Mouse (Mus musculus) stomach, embryonic 14.5 days (tissue): ENCODE data around the gene Eml4. TPM values are rescaled to one million over a fixed set of nuclear protein-coding genes. Genes with fewer than 3 reads are reported as not detected.

Experiments
- ATAC-seq: fragments of 200-750 bp; cut with Nextera tagmentation; 2 replicates; pipeline ENCODE4 v1.8.0; 2017; ENCODE audit warnings: low read depth, moderate TSS enrichment; ENCODE audit not compliant: insufficient number of reproducible peaks, insufficient read depth, low FRiP score
- H3K27ac ChIP-seq: fragments of 300-500 bp; sonication (generic); 2 replicates; pipeline ENCODE4 v1.5.1; 2014; ENCODE audit warnings: mild to moderate bottlenecking, low read length, moderate library complexity, mixed read lengths
- H3K27me3 ChIP-seq: fragments of 300-500 bp; sonication (generic); 2 replicates; pipeline ENCODE4 v1.6.1; 2014; ENCODE audit warnings: low read length, control low read depth, mixed read lengths; ENCODE audit not compliant: control insufficient read depth, insufficient read depth
- H3K36me3 ChIP-seq: fragments of 300-500 bp; sonication (generic); 2 replicates; pipeline ENCODE4 v1.6.1; 2014; ENCODE audit warnings: mild to moderate bottlenecking, control low read depth, low read length, moderate library complexity, mixed read lengths; ENCODE audit not compliant: control insufficient read depth, insufficient read depth
- H3K4me1 ChIP-seq: fragments of 300-500 bp; sonication (generic); 2 replicates; pipeline ENCODE4 v1.6.1; 2014; ENCODE audit warnings: low read length, control low read depth, mixed read lengths; ENCODE audit not compliant: control insufficient read depth, insufficient read depth
- H3K4me2 ChIP-seq: fragments of 300-500 bp; sonication (generic); replicated peaks from 2 replicates; pipeline ENCODE4 v1.6.1; 2014; ENCODE audit warnings: low read depth, low read length, control low read depth
- H3K4me3 ChIP-seq: fragments of 300-500 bp; sonication (generic); 2 replicates; pipeline ENCODE4 v1.5.1; 2014; ENCODE audit warnings: low read depth, low read length, control low read depth
- H3K9ac ChIP-seq: fragments of 300-500 bp; sonication (generic); replicated peaks from 2 replicates; pipeline ENCODE4 v1.6.1; 2014; ENCODE audit warnings: low read depth, mild to moderate bottlenecking, control low read depth, low read length, moderate library complexity, mixed read lengths
- H3K9me3 ChIP-seq: fragments of 300-500 bp; sonication (generic); 2 replicates; pipeline ENCODE4 v1.6.1; 2016; ENCODE audit warnings: low read depth, low read length, control low read depth; ENCODE audit not compliant: control insufficient read depth
- WGBS: fragments of 180-500 bp; shearing (Covaris S2); extraction: QIAGEN DNeasy Blood & Tissue Kit; methylation state at CpG from one replicate; pipeline ENCODE4 v1.1.7; 2014; 5-methylcytosine and 5-hydroxymethylcytosine counted together
- polyA plus RNA-seq: library from polyadenylated mRNA; unstranded; fragments of >200 nt; fragmentation: Nextera tagmentation; extraction: Ambion mirVana; gene quantifications from 2 replicates; pipeline ENCODE4 v1.2.1, GENCODE M21; 2014

Gene Eml4
- polyA plus RNA-seq, 1 experiment from 2014 or later = 41.9 TPM

- Histone ChIP-seq H3K4me3 (no peak overlapping the region), H3K4me2 (peak overlapping the region; percentile 32), H3K36me3 (no peaks in the 10 kb centered on the region), H3K4me1 (peaks cover 26% of the 10 kb centered on the region), H3K9me3 (no peaks in the 10 kb centered on the region), H3K27ac (peak overlapping the region; percentile 71; the same call in 1 of the 2 replicates), H3K9ac (no peak overlapping the region), H3K27me3 (no peaks in the 10 kb centered on the region)
- peak; percentile 55 for ATAC-seq
- WGBS = 4% methylated on average over 15 of the region's 15 CpGs
Measured at GRCm38 (mm10) chr17:83312244-83312918, 38.4 kb upstream of the Eml4 start.

DNA sequence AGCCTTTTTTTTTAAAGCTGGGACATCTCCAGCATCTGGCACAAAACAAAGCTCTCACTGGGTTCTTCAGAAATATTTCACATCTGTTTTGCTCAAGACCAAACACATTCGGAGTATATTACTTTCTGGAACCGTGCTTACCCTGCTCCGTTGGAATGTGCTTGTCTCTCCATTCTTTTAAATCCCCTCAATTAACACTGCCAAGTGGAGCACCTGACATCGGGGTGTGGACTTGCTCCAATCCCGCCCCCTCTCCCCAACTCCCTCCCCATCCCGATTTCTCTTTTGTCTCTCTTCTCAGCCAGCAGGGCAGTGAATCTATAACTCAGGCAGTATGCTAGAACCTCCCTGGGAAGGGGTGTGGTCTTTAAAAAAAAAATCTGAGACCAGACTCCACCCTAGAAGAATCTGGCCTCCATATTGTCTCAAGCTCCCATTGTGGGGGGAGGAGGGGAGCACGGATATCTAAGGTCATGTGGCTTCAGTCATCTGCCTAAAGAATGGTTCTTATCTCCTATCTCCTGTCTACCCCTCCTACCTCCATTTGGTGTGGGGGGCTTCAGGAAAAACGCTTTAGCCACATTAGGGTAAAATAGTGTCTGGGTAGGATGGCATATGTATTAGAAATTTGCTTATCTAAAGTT is 37.6 kb upstream of the Eml4 start:
- Histone ChIP-seq H3K9me3 (no peaks in the 10 kb centered on the region), H3K36me3 (no peaks in the 10 kb centered on the region)
- no peak for ATAC-seq

DNA sequence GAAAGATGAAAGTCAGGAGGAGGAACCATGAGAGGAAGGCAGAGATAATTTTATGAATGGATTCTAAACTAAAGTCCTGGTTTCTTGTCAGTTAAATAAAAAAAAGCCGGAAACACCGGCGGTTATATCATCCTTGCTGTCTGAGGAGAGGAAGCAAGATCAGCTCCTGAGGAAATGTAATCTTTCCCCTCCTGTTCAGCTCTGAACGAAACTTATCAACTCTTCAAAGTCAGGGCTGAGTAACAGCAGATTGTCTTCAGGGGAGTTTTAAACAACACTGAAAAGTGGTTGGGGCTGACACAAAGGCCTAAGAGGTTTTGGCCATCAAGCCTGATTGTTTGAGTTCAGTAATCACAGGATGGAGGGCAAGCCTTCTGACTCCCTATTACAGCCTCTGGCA is 35.3 kb upstream of the Eml4 start:
- Histone ChIP-seq H3K9me3 (no peaks in the 10 kb centered on the region), H3K36me3 (no peaks in the 10 kb centered on the region), H3K9ac (no peak overlapping the region), H3K4me3 (no peak overlapping the region), H3K27me3 (no peaks in the 10 kb centered on the region), H3K27ac (no peak overlapping the region), H3K4me1 (peaks cover 18% of the 10 kb centered on the region), H3K4me2 (no peak overlapping the region)
- 27% methylated on average over 4 of the region's 4 CpGs for WGBS
- ATAC-seq = no peak

More for the DNA sequence above, 37.6 kb upstream of the Eml4 start:
- Histone ChIP-seq H3K4me2 (peak overlapping the region; percentile 32; the same call in 1 of the 2 replicates), H3K4me1 (peaks cover 26% of the 10 kb centered on the region), H3K27me3 (no peaks in the 10 kb centered on the region), H3K4me3 (no peak overlapping the region), H3K9ac (no peak overlapping the region), H3K27ac (no peak overlapping the region)
- 24% methylated on average over 8 of the region's 8 CpGs for WGBS

- peak; percentile 75 for ATAC-seq
- WGBS = 10% methylated on average over 25 of the region's 25 CpGs
Measured at GRCm38 (mm10) chr17:83322621-83323335, 28.0 kb upstream of the Eml4 start.

DNA sequence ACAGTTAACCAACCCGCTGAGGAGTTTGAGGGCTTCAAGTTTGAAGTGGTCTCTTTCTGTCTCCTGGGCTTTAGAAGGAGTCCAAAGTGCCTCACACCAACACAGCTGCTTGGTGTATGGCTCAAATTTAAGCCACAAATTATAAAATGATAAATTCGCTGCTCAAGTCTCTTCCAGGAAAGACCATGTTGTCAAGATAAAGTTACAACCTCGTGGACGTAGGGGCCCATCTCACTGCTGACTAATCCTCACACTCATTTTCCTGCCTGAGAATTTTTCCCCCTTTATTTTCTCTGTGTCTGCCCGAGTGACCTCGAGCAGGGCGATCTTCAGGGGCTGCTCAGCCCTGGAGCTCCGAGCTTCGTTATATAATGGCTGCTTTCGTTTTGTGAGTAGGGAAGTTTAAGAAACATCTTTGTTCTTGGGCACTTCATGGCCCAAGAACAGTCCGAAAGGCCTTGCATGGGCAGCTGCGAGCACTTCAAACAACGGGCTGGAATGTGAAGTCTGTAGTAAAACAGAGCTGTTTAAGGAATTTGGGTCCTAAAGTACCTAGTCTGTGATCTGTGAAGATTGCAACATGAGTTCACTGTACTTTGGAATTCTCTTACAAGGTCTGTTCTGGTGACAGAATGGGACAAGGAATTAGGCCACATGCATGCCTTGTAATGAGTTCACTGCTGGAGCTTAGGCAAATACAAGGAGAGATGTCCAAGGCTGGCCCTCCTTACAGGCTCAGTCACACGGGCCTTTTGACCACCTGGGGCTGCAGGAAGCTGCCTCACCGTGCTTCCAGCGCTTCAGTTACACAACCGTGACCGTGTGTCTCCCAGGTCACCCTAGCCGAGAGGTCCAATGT is 27.1 kb upstream of the Eml4 start:
- WGBS = 38% methylated on average over 19 of the region's 19 CpGs
- Histone ChIP-seq H3K9me3 (no peaks in the 10 kb centered on the region), H3K36me3 (no peaks in the 10 kb centered on the region), H3K4me3 (no peak overlapping the region), H3K4me2 (peak overlapping the region; percentile 45; the same call in 1 of the 2 replicates), H3K27me3 (no peaks in the 10 kb centered on the region), H3K27ac (peak overlapping the region; percentile 76; the same call in 1 of the 2 replicates), H3K9ac (no peak overlapping the region), H3K4me1 (peaks cover 19% of the 10 kb centered on the region)
- ATAC-seq = no peak

More at GRCm38 (mm10) chr17:83322621-83323335, 28.0 kb upstream of the Eml4 start:
- Histone ChIP-seq H3K4me2 (peak overlapping the region; percentile 45), H3K9me3 (no peaks in the 10 kb centered on the region), H3K4me3 (peak overlapping the region; percentile 13; the same call in 1 of the 2 replicates), H3K4me1 (peaks cover 19% of the 10 kb centered on the region), H3K27me3 (no peaks in the 10 kb centered on the region), H3K27ac (peak overlapping the region; percentile 76), H3K36me3 (no peaks in the 10 kb centered on the region), H3K9ac (no peak overlapping the region; the same call in 1 of the 2 replicates)

- Histone ChIP-seq H3K4me1 (peaks cover 23% of the 10 kb centered on the region), H3K36me3 (no peaks in the 10 kb centered on the region), H3K27ac (peak overlapping the region; percentile 15; the same call in 1 of the 2 replicates), H3K9ac (no peak overlapping the region), H3K27me3 (no peaks in the 10 kb centered on the region), H3K4me3 (no peak overlapping the region), H3K4me2 (no peak overlapping the region), H3K9me3 (no peaks in the 10 kb centered on the region)
- 87% methylated on average over 11 of the region's 11 CpGs for WGBS
- ATAC-seq = no peak
Measured at GRCm38 (mm10) chr17:83324269-83324616, 26.5 kb upstream of the Eml4 start.

DNA sequence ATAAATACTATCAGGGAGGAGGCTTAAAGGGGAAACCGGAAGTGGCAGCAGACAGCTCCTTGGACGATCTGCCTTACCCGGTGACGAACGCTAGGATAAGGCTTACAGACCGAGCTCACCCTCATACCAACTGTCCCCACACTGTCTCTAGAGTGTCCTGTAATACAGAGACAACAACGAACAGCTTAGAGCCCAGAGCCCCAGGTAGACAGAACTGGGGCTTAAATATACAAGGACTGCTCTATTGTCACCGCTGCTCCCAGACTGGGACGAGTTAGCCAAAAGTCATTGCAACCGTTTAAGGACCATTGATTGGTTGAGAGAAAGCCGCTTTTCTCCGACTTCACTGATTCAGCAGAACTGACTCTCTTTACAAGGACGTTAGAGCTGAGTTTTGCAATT is 15.5 kb upstream of the Eml4 start:
- H3K4me3 ChIP-seq = no peak overlapping the region
- ATAC-seq = no peak
- H3K27me3 ChIP-seq = no peaks in the 10 kb centered on the region
- H3K4me1 ChIP-seq = no peaks in the 10 kb centered on the region
- 49% methylated on average over 13 of the region's 13 CpGs for WGBS
- H3K27ac ChIP-seq = no peak overlapping the region
- H3K36me3 ChIP-seq = no peaks in the 10 kb centered on the region
- H3K4me2 ChIP-seq = peak overlapping the region; percentile 17; the same call in 1 of the 2 replicates
- H3K9me3 ChIP-seq = no peaks in the 10 kb centered on the region
- H3K9ac ChIP-seq = no peak overlapping the region
